Mouse (Mus musculus) macrophage (primary cell): ENCODE measurements at regions not wholly inside any gene's neighbourhood (a gene's known extent, or its start where the extent isn't known, plus 50 kb on each side); places are given as distances from the start of the nearest gene placed in this dataset.

Source experiments
- H3K27ac ChIP-seq: fragments of 350-480 bp; formaldehyde crosslinking; 2 replicates; pipeline ENCODE4 v1.9.0; 2021
- H3K36me3 ChIP-seq: fragments of 350-480 bp; formaldehyde crosslinking; 2 replicates; pipeline ENCODE4 v1.9.0; 2021; ENCODE audit errors: inconsistent target
- H3K4me3 ChIP-seq: fragments of 350-480 bp; formaldehyde crosslinking; 2 replicates; pipeline ENCODE4 v1.9.0; 2021; ENCODE audit errors: inconsistent target
- H3K79me2 ChIP-seq: fragments of 350-480 bp; formaldehyde crosslinking; 2 replicates; pipeline ENCODE4 v1.9.0; 2021; ENCODE audit errors: inconsistent target
- WGBS: methylation state at CpG from one replicate; pipeline ENCODE4 v1.1.7; 2026; ENCODE audit warnings: inconsistent platforms; ENCODE audit not compliant: missing documents; 5-methylcytosine and 5-hydroxymethylcytosine counted together

DNA sequence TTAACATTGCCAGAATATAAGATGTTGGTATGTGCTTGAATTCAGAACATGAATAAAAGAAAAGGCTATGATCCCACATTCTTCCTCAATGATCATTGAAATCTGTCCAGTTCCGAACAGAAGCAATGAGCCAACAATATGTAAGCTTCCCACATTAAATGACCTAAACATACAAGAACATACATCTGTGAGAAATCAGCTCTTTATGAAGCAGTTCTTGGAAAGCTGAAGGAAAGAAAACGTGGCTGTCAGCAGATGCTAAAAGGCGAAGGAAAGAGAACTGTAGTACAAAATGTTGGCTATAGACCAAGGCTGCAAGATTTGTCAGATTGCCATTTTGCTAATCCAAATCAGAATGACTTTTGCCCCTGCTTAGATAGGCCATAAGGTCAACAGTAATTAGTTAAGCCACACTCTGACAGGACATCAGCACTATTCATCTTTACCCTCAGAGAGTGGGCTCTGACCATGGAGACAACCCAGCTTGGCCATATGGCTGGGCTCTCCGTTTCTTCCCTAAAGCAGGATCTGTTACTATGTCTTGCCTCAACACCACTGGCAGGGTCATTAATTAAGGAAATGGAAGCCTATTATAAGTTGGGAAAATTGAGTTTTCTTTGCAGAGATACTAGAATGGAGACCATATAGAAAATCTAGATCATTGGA, 76.1 kb upstream of the Gm4301 start:
- H3K36me3 ChIP-seq, result no peaks in the 10 kb centered on the region
- no peak overlapping the region for H3K4me3 ChIP-seq
- no peaks in the 10 kb centered on the region for H3K79me2 ChIP-seq
- H3K27ac ChIP-seq, result no peak overlapping the region
- WGBS, result 83% methylated on average over 4 of the region's 4 CpGs

DNA sequence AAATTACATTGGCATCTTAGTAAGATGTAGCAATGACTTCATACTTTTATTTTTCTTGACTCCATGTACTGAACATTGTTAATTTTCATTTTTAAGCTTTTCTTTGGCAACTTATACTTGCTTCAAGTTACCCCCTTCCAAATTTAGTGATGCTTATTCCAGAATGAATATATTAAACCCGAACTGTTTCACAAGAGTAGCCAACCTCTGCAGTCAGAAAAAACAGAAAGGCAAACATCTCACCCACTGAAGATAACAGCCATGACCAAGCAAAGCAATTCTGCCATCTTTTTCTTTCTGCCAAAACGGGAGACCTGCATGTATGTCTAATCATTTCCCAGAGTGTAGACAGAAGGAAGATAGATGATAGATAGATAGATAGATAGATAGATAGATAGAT, 72.0 kb upstream of the Gm4301 start:
- Histone ChIP-seq H3K79me2 (no peaks in the 10 kb centered on the region), H3K27ac (no peak overlapping the region), H3K4me3 (no peak overlapping the region), H3K36me3 (no peaks in the 10 kb centered on the region)
- 85% methylated on average over 2 of the region's 2 CpGs for WGBS

DNA sequence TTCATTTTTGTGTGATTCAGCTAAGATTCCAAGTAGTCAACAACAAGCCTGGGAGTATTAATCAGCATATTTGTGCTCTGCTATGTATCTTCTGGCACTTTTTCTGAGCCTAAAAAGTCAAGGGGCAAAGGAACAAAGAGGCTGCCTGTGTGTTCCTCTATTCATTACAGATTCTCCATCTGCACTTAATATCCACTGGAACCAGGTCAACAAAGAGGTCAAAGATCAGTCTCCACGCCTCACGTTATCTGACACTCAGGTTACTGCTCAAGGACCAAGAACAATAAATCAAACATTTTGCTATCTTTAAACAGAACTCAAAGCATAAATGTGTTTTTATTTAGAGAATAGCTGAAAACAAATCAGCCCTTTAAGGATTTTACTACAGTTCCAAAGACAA, 71.4 kb upstream of the Gm4301 start:
- 94% methylated on average over 2 of the region's 2 CpGs for WGBS
- Histone ChIP-seq H3K27ac (no peak overlapping the region), H3K4me3 (no peak overlapping the region), H3K79me2 (no peaks in the 10 kb centered on the region), H3K36me3 (no peaks in the 10 kb centered on the region)

DNA sequence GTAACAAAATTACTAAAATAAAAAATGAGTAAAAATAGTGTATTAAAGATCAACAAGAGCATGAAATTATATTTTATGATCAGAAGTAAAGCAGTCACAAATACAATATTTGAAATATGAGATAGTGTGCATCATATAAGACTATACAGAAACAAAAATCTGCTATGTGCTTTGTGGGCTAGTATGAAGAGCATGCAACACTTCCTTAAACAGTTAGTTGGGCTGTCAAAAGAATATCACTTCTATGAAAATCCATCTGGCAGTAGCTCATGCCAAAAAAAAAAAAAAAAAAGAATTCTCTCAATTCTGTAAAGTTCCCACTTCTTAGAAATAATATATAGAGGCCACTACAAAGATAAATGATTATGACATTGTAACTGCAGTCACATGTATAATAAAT, 53.0 kb upstream of the Gm4301 start:
- Histone ChIP-seq H3K36me3 (no peaks in the 10 kb centered on the region), H3K27ac (no peak overlapping the region), H3K79me2 (no peaks in the 10 kb centered on the region), H3K4me3 (no peak overlapping the region)
